Mouse (Mus musculus): ENCODE data around the gene Mnx1.
A peak's percentile ranks its signal among the peaks of the same experiment; 100 is the strongest.
"Not testable (repeated sequence)": the region's sequence is repeated elsewhere in the genome, so short reads cannot be mapped to it uniquely, and the experiment has no call there.

The Mnx1 gene

GRCm38 (mm10) chr5:29469501-29469900, 8.8 kb downstream of the Mnx1 start:
- no peak for DNase-seq (ENCODE audit: extremely low read depth, low read depth)

- no peak for DNase-seq (ENCODE audit: extremely low read depth, low read depth)
Observed at GRCm38 (mm10) chr5:29468351-29469065, 9.8 kb downstream of the Mnx1 start.

GRCm38 (mm10) chr5:29467489-29468350, 10.6 kb downstream of the Mnx1 start:
- peak; percentile 28 for DNase-seq (ENCODE audit: extremely low read depth, low read depth)

GRCm38 (mm10) chr5:29462943-29463686, 15.2 kb downstream of the Mnx1 start:
- DNase-seq (ENCODE audit: extremely low read depth, low read depth): no peak

- DNase-seq (ENCODE audit: extremely low read depth, low read depth): no peak
Observed at GRCm38 (mm10) chr5:29456895-29457656, 21.2 kb downstream of the Mnx1 start.

- no peak for DNase-seq (ENCODE audit: extremely low read depth, low read depth)
Observed at GRCm38 (mm10) chr5:29452352-29452751, 25.9 kb downstream of the Mnx1 start.

- no peak for DNase-seq (ENCODE audit: extremely low read depth, low read depth)
Observed at GRCm38 (mm10) chr5:29445275-29445674, 33.0 kb downstream of the Mnx1 start.

- not testable (repeated sequence) for DNase-seq (ENCODE audit: extremely low read depth, low read depth)
Observed at GRCm38 (mm10) chr5:29436728-29437127, 41.5 kb downstream of the Mnx1 start.

- DNase-seq (ENCODE audit: extremely low read depth, low read depth): no peak
Observed at GRCm38 (mm10) chr5:29435491-29435890, 42.8 kb downstream of the Mnx1 start.

- no peak for DNase-seq (ENCODE audit: extremely low read depth, low read depth)
Observed at GRCm38 (mm10) chr5:29434872-29435358, 43.4 kb downstream of the Mnx1 start.

- DNase-seq (ENCODE audit: extremely low read depth, low read depth): peak; percentile 93
Observed at GRCm38 (mm10) chr5:29434228-29434871, 43.9 kb downstream of the Mnx1 start, which contains the start of gene Nom1. Nom1 (plus strand) TSS chr5:29434664.

- not testable (repeated sequence) for DNase-seq (ENCODE audit: extremely low read depth, low read depth)
Observed at GRCm38 (mm10) chr5:29423330-29423729, 54.9 kb downstream of the Mnx1 start.
